Mouse (Mus musculus): Measurements from ENCODE around the gene Fads1.

The Fads1 gene

DNA sequence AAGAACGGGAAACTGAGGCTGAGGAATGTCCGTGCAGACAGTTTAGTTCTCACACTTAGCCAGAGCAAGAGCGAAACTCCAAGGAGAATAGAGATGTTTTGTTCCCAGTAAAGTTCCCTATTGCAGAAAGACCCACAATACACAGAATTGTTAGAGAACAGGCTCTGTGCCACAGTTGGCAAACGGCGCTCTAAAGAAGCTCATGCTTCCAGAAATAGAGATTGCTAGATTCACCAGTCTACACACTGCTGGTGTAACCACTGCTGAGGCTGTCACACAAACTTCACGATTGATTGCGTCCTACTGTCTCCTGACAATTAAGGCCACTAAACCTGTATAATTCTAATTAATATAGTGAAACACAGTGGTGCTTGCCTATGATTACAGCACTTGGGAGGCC lies 1.5 kb upstream of the Fads1 start:
- DNase-seq, result no peak

- no peak for DNase-seq
Measured at GRCm38 (mm10) chr19:10182142-10182541, 546 bp upstream of the Fads1 start.

DNA sequence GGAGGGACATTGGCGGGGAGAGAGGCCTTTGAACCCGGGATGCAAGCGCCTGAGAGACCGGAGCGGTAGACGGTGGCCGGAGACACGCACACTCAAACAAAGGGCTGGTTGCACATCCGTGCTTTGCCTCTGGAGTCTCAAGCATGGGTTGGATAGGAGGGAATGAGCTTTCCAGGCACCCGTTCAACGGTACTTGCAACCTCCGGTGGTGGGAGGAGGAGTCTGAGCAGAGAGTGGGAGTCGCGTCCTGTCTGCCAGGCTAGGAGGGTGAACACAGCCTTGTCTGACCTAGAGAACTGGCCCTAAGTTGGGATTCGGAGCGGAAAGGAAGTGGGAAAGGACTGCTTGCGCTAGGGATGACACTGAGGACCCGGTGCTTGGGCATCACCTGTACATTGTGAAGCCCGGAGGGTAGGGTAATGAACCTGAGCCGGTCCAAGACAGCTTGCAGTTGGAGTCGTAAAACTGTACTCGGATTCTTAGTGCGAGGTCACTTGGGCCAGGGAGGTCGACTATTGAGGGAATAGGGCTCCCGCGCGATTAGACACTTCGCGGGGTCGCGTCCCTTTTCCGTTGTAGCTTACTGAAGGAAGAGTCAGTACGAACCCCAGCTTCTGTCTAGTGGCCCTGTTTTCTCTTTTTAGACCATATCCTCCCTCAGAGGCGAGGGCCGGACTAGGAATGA lies 753 bp downstream of the Fads1 start:
- DNase-seq, result peak; percentile 69

- DNase-seq, result peak; percentile 38
Measured at GRCm38 (mm10) chr19:10184096-10184495, 1.4 kb downstream of the Fads1 start.

- DNase-seq, result no peak
Measured at GRCm38 (mm10) chr19:10185876-10186275, 3.2 kb downstream of the Fads1 start.

- DNase-seq, result no peak
Measured at GRCm38 (mm10) chr19:10186569-10186968, 3.9 kb downstream of the Fads1 start.

DNA sequence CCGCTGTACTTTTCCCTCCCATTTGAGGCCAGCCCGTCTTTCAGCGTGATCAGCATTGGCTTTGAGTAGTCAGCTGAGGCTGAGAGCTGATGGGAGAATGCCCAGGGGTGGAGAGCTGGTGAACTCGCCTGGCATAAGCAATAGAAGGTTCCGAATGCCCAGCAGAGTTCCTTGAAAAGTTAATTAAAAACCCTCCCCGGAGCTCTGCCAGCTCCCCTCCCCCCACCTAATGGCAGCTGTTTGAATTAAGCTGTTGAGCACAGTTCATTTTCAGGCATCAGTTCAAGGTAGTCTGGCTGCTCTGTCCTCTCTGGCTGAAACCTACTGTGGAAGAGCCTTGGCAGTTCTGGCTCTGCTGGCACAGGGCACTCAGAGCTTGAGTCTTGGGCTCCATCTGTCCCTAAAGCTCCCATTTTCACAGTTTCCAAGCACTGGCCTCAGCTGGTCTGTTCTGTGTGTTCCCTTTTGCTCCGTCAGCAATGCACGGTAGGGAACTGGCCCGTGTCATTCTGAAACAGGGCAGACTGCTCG lies 5.7 kb downstream of the Fads1 start:
- no peak for DNase-seq

- DNase-seq, result no peak
Measured at GRCm38 (mm10) chr19:10189022-10189421, 6.3 kb downstream of the Fads1 start.

- no peak for DNase-seq
Measured at GRCm38 (mm10) chr19:10189940-10190339, 7.3 kb downstream of the Fads1 start.

DNA sequence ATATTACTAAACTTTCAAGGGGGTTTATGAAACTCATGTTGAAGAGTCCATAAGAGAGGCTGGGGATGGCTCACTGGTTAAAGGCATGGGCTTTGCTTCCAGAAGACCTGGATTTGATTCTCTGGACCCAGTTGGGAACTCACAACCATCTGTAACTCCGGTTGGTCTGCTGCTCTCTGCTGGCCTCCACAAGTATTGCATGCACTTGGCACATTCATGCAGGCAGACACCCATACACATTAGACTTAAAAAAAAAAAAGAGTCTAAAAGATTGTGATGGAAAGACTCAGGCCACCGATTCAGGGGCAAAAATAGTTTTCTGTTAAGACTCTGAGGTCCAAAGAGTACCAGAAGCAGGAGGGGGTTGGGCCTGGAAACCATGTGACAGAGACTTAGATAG lies 8.1 kb downstream of the Fads1 start:
- DNase-seq, result peak; percentile 82

- no peak for DNase-seq
Measured at GRCm38 (mm10) chr19:10191326-10191725, 8.6 kb downstream of the Fads1 start.

DNA sequence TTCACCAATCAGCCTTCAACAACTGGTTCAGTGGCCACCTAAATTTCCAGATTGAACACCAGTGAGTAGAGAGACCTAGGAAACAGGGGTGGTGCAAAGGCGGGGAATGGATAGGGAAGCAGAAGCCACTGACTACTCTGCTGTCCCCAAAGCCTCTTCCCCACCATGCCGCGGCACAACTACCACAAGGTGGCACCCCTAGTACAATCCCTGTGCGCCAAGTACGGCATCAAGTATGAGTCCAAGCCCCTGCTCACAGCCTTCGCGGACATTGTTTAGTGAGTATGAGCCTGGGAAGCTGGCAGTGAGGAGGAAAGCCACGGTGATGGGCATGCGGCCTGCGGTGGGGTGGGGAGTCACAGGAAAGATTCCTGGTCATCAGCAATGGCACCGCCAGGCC lies 11.6 kb downstream of the Fads1 start:
- DNase-seq, result no peak

DNA sequence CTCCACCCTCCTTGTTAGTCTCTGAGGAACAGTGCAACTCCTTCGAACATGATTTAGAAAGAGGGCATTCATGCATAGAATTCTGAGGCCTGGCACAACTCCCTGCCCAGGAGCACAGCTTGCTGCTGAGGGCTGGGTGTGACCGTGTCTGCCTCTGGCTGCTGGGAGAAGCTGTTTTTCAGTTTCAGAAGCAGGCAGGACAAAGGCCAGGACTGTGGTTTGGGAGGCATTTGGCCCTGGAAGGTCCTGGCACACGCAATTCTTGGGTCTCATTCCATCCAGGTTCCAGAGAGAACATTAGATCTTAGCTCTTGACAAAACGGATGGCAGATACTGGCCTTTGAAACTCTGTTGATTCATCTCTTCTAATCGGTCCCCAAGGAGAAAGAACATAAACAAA lies 12.6 kb downstream of the Fads1 start:
- DNase-seq, result no peak

GRCm38 (mm10) chr19:10197130-10197529 lies 14.4 kb downstream of the Fads1 start:
- DNase-seq, result no peak

- no peak for DNase-seq
Measured at GRCm38 (mm10) chr19:10198286-10198685, 15.6 kb downstream of the Fads1 start.

DNA sequence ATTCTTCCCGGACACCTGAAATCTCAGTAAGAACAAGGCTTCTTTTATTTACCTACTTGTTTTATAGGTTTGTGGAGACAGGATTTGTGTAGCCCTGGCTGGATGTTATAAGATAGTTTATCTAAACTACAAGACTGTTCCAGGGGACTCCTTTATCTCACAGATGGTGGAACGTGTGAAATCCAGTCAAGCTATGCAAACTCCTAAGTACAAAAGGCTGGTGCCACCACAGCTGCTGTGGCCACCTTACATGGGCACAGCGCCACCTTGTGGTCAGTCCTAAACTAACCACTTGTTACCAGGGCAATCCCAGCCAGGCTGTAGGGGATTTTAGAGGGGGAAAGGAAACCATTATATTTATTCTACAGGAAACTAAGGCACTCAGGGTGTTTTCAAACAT lies 16.0 kb downstream of the Fads1 start:
- peak; percentile 89 for DNase-seq

DNA sequence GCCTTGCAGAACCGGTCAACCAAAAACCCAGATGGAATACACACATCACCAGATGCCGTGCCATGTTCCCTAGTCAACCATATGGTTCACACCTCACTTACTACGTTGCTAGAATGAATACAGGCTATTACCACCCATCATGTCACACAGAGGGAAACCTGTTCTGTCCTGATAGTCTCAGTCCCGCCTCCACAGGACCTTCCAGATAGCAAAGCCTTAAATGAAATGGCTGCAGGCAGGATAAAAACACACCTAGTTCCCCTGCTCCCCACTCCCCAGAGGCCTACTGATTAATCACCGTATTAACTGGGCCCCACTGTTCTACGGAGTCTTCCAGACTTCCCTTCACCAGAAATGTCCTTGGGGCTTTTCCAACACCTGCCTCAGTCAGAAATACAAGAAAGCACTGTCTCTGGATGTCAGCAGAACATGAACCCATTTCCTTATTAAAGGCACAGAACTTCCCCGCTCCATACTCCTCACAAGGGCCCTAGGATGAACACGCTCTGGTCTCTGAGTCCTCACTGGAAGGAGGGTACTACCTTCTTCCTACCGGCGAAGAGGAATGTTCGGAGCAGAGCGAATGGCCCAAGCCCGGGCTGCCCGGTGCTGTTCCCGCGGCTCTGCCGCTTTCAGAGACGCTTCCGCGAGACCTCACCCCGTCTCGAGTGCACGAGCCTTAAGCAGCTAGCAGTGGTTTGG lies 20.6 kb downstream of the Fads1 start:
- no peak for DNase-seq

- peak; percentile 92 for DNase-seq
Measured at GRCm38 (mm10) chr19:10203848-10204615, 21.3 kb downstream of the Fads1 start, which contains the start of the genes Tmem258 and Fen1. Gene Tmem258, plus strand, starts transcription at chr19:10204014. Gene Fen1, minus strand, starts transcription at chr19:10204169.

DNA sequence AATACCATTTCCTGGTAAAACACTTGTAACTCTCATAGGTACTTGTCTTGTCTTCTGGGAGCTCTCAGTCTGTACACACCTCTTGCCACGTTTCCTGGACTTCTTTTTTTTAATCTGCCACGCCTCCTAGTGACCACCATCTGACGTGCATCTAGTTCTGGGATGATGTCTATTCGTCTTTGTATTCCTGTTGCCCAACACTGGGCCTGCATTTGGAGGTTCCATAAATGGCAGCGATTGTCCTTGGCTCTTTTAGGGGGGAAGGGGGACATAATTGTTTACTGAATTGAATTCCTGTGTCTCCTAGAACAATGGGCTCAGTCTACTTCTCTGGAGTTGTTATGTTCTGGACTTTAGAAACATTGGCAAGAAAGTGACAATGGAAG lies 21.9 kb downstream of the Fads1 start:
- peak; percentile 60 for DNase-seq

DNA sequence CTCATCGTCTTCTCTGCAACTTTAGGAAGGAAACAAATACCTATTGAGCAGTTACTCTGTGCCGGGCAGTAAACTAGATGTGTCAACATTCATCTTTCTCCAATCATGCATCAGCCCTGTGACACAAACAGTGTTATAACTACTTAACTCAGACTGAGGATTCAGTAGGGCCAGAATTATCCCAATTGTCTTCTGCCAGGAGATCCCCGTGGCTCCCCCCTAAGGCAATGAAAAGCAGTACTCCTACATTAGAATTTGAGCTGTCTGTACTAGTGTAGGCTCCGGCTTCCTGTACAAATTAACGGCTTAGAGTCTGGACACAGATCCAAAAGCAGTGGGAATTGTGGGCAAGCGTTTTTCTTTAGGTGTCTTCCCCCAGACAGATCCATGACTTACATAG lies 22.4 kb downstream of the Fads1 start:
- DNase-seq, result no peak

DNA sequence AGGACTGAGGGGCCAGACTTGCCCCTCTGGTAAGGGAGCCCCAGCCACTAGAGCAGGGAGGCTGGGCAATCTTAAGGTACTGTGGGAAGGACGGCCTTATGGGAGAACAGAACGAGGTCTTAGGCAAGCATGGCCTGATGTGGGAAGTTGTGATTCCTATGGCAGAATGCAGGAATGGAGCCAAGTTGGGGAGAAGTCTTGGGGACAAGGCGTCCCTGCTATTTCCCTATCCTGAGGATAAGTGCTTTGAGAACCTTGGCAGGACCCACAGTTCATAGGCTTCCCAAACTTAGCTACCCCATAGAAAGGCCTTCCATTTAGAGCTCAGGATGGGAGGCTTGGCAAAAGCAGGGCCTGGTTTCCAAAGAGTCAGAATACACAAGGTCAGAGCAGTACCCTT lies 26.2 kb downstream of the Fads1 start:
- no peak for DNase-seq

DNA sequence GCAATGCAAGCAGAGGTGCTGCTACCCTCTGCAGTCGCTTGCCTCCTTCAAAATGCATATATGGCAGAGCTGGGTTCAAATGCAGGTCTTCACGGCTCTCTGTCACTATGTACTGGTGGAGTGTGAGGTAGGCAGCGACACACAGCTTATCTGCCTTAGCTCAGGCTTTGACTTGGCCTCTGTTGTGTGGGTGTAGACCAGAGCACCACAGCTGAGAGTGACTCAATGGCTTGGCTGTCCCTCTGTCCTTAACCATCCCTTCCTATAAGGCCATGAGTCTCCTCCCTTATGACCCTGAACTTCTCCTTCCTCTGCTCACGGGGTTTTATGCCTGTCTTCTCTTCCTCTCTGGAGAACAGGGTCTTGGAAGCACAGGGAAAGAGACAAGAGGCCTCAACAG lies 28.2 kb downstream of the Fads1 start:
- no peak for DNase-seq

DNA sequence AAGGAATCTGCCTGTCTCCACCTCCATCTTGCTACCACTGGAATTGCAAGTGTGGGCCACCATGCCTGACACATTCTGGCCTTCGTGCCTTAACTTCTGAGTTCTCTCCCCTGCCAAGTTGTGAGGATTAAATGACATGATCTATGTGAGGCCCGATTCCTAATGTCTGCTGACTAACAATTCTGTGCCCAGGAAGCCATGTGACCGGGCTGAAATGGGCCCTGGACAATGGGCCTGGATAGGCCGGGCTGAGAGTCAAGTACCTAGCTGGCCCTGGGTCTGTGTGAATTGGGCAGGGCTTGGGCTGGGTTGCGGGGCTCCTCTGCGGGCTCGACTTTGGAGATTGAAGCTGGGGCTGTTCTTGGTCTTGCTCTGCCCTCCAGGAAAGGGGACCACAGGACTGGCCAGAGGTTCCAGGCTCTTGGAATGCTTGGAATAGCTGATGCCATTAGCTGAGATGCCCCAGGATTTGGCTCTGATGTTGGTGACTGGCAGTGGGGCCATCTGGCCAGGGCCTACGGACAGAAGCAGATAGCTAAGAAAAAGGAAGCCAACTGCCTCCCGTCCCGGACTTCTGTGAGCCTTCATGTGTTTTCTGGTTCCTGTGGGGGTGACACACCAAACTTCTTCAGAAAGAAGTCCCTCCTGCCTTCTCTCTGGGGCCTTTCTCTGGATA lies 31.2 kb downstream of the Fads1 start:
- DNase-seq, result no peak
